Mouse (Mus musculus) WW6 (cell line): Measurements from ENCODE around the gene Hoxc13.

ENCODE experiments used
- DNase-seq: peaks from one replicate; pipeline ENCODE4 v3.0.0-alpha.2; 2013; ENCODE audit warnings: low read depth, low spot score

Hoxc13 gene

DNA sequence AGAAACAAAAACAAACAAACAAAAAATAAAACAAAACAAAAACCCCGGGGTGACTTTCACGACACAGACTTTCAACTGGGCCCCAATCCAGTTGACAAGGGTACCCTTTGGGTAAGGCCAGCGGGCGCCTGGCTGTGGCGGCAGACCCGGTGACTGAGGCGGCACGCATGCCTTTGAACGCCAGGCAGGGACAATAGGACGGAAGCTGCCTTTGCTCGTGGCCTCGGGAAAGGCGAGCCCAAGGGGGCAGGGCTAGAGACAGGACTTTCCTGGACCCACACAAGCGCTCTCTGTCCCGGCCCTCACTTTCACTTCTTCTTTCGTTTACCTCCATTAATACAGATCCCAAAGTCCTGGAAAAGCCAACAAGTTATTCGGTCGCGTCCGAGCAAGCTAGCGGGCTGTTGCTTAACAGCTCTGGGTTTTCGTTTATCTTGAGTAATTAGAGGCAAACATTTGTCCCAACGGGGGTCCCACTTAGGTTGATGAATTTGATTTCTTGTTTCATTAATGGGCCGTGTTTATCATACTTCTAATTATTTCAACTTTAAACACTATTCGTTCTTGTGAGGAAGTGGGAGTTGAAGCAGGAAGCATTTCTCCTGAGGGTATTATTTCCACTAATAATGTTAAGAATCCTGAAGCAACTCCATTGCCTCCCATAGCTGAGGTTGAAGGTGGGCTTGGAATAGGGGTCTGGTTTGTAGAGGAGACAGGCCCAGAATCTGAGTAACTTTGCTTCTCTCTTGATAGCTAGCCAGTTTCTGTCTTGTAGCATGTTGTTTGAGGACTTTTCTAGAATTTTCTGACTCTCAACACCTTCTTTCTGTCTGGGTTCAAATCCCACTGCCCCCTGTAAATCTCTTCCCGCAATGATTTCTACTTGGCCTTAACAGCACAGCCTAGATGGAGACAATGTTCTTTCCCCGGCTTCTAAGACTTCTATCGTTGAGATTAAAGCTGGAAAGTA lies 43.1 kb downstream of the Hoxc13 start:
- DNase-seq, result no peak

DNA sequence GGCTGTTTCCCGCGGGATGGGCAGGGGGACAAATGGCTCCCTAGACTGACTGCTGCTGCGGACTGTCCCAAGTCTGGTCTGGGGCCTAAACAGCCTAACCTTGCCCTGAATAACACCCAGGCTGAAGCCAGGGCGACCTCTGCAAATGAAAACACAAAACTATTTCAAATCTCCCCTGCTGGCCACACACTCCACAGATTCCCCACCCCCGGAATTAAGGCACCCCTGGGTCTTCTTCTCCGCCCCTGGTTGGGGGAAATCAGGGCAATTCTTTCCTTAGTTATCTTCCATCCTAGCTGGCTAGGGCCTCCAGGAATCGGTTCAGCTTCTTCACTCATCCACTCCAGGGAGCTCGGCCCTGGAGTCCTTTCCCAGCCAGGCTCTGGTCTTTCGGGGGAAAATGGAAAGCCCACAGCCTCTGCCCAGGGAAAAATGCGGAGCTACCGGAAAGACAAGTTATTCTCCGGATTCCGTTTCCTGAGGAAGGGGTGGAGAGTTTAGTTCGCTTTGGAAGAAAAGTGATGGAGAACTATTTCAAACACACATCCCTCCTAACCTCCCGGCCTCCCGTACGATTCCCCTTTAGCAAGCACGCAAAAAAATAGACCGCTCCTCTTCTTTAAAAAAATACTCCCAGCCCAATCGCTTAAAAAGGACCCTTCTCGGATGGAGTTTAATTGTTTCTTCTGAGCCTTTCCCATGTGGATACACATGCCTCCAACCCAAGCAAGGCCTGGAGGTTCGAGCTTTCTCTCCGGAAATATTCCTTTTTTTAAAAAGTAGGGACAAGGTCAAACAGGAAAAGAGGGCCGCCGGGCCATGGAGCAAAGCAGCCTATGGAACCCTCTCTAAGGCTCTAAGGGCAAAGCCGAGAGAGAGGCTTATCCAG lies 44.3 kb downstream of the Hoxc13 start:
- no peak for DNase-seq

DNA sequence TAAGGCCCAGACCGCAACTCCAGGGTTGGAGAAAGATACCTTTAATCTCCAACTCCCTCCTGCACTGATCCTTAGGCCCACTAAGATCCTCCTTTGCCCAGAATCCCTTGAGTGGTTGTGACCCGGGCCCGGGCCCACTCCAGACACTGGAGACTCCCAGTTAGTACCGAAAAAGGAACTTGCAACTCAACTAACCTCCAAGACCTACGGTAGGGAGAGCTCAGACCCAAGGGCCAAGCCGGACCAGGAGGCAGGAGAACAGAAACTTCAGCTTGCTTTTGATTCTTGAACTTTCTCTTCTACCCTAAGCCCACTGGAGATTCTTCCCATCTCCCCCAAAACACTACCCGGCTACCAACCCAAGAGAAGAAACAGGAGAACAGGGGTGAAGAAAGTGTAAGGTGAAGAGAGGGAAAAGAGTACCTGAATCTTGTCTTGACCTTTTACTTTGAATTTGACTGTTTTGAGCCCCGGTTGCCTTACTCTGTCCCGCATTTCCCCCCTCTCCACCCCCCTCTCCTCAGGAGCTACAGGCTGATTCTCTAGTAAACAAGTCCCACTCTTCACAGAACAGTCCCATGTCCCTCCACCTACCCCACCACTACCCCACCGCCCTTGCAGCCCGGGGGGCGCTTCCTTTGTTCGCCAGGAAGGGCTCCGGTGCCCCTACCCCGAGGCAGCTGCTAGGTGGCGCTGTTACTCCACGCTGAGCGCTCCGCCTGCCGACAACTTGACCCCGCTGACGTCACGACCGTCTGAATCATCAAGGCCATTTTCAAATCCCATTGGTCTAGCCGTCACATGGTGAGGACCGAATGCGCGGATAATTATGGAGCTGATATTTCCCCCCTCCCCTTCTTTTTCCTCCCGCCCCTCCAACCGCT lies 45.2 kb downstream of the Hoxc13 start:
- no peak for DNase-seq

GRCm38 (mm10) chr15:102966776-102967311 lies 45.9 kb downstream of the Hoxc13 start, which contains the start of gene Hoxc10:
TSS of gene Hoxc10 (plus strand) at chr15:102966796.
- DNase-seq, result no peak

DNA sequence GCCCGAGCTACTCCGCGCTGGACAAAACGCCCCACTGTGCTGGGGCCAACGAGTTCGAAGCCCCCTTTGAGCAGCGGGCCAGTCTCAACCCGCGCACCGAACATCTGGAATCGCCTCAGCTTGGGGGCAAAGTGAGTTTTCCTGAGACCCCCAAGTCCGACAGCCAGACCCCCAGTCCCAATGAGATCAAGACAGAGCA lies 46.3 kb downstream of the Hoxc13 start, which contains the start of gene Hoxc5:
Hoxc5 (plus strand) TSS at position 132 of the 199 bp plus-strand sequence.
- no peak for DNase-seq

- no peak for DNase-seq
These were observed 46.9 kb downstream of the Hoxc13 start for GRCm38 (mm10) chr15:102967511-102968397.

DNA sequence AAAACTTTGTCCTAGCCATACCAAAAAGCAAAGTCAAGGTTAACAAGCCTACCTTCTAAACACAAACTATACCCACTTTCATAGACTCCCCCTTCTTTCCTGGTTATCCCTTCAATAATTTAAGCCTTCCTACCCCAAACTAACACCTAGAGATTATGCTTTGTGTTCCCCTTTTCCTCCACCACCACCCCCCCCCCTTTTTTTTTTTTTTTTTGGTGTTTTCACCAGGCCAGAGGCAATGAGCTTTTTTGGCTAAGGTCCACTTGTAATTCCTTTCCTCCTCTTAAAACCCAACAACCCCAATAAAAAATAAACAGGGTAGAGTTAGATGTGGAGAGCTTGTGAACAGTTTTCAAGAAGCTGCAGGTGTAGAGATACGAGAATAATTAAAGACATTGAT lies 48.4 kb downstream of the Hoxc13 start:
- DNase-seq, result no peak

DNA sequence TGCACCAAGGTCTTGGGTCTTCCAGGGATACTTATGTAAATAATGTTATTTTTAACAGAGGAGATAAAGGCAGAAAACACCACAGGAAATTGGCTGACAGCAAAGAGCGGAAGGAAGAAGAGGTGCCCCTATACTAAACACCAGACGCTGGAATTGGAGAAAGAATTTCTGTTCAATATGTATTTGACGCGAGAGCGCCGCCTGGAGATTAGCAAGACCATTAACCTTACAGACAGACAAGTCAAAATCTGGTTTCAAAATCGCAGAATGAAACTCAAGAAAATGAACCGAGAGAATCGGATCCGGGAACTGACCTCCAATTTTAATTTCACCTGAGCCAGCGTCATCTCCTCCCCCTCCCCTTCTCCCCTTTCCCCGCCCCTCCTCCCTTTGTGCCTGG lies 49.8 kb downstream of the Hoxc13 start:
- no peak for DNase-seq

DNA sequence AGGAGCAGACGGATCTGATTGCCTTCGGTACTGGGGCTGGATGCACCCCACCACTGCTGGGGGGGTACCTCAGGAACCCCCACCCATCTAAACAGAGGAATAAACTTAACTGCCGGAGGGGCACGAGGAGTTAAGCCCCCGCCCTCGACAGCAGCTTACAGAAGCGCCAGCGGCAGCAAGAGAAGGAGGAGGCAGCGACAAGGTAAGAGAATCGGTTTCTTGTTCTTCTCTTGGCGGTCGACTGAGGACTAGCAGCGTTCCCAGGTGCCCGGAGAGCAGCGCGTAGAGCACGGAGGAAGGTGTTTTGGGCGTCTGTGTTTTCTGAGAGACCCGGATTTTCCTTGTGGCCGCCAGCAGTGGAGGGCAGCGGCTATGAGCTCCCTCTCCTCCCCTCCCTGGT lies 51.4 kb downstream of the Hoxc13 start:
- DNase-seq, result no peak

DNA sequence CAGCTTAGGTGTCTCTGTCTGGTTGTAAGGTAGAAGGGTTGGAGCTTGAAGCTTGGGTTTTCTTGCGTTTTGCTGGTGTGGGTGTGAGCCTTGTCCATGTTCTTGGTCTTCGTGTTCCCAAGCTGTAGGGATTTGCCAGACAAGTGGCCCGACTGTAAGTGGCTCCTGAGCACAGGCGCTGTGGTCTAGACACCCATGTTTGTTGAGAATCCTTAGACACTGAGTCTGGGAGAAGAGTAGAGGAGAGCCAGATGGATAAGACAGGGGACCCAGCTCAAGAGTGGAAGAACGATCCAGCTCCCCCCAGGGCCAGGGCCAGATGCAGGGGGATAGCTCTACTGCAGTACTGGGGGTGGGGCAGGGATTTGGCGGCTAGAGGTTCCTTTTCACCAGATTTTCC lies 51.9 kb downstream of the Hoxc13 start:
- DNase-seq, result no peak

GRCm38 (mm10) chr15:102975034-102975433 lies 54.1 kb downstream of the Hoxc13 start:
- DNase-seq, result no peak

DNA sequence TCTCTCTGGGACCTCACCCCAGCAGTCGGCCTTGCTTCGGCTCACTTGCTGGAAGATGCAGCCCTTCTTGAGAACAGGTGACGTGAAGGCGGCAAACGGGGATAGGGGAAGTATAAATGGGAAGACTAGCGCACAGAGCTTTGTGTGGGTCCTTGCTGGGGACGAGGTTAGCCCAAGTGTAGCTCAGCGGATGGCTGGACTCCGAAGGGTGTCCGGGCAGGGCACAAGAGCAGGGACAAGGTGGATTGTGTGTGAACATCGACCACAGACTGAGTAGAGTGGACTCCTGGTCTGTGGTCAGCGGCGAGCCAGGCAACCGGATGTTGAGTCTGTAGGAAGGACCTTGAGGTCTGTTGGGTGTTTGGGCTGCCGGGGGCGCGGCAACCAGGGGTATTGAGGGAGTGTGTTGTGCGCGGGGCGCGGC lies 54.8 kb downstream of the Hoxc13 start:
- DNase-seq, result no peak

DNA sequence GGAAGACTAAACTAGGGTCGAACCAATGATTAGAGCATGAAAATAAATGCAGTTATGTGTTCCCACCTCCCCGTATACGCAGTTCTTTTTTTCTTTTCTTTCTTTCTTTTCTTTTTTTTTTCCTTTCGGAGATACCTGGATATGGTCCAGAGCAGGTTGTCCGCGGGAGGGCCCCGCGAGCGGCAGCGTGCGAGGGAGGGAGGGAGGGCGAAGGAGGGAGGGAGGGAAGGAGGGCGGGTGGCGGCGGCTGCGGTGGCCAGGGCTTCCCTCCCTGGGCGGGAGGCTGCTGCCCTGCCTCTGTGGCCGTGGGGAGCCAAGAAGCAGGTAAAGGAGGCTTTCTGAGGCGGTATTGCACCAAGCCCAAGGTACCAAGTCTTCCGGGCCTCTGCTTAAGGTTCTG lies 55.3 kb downstream of the Hoxc13 start, which contains the start of gene Hoxc9:
Hoxc9 (plus strand) TSS at position 269 of the 400 bp plus-strand sequence.
- DNase-seq, result no peak

DNA sequence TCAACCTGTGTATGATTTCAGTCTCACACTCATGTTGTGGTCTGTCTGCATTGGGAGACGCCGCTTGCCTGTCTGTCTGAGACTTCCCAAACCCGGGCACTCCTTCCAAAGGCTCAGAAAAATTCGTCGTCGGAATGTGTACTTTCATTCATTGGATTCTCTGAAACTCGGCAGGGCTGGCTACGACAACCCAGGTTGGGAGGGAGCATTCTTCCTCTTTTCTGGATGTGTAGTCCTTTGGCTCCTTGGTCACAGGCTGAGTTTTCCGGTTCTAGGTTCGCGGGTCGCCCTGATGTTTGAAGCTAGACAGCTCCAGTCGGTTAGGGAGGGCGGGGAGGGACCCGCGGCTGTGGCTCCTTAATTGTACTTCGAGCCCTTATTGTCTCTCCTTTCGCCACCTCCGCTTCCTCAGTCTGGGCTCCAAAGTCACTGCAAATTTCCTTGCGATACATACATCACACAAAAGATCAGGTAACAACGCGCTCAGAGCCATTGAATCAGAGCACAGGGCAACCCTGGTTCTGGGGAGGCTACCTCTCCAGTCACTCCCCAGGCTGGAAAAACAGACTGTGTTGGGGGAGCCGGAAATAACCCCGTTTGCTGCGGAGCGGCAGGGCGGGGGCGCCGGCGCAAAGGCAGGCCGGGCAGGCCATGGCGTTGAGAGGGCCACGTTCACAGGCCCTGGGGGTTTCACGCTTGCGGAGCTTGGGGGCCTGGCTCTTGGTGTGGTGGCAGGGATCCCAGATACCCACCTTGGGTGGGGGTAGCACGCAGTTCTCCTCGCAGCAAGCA lies 55.9 kb downstream of the Hoxc13 start:
- DNase-seq, result no peak

GRCm38 (mm10) chr15:102977423-102977974 lies 56.6 kb downstream of the Hoxc13 start:
- no peak for DNase-seq
